Mouse (Mus musculus): Measurements from ENCODE around the gene Gm4791.
A peak's percentile ranks its signal among the peaks of the same experiment; 100 is the strongest.

The Gm4791 gene

GRCm38 (mm10) chr9:46998338-46998791 is at the start of gene Gm4791:
Gene Gm4791 (plus strand): TSS chr9:46998741.
- DNase-seq (ENCODE audit: low spot score), result peak; percentile 79

GRCm38 (mm10) chr9:46956286-46956685 is 42.3 kb upstream of the Gm4791 start:
- no peak for DNase-seq (ENCODE audit: low spot score)

GRCm38 (mm10) chr9:46957420-46957950 is 41.1 kb upstream of the Gm4791 start:
- no peak for DNase-seq (ENCODE audit: low spot score)

- peak; percentile 7 for DNase-seq (ENCODE audit: low spot score)
These were observed 32.5 kb upstream of the Gm4791 start for GRCm38 (mm10) chr9:46966028-46966427.

GRCm38 (mm10) chr9:46968970-46969369 is 29.6 kb upstream of the Gm4791 start:
- DNase-seq (ENCODE audit: low spot score), result peak; percentile 60

- DNase-seq (ENCODE audit: low spot score), result peak; percentile 11
These were observed 29.1 kb upstream of the Gm4791 start for GRCm38 (mm10) chr9:46969406-46969805.

GRCm38 (mm10) chr9:46978806-46979205 is 19.7 kb upstream of the Gm4791 start:
- no peak for DNase-seq (ENCODE audit: low spot score)

- DNase-seq (ENCODE audit: low spot score), result peak; percentile 70
These were observed 18.4 kb upstream of the Gm4791 start for GRCm38 (mm10) chr9:46980111-46980510.

GRCm38 (mm10) chr9:46983471-46983870 is 15.1 kb upstream of the Gm4791 start:
- DNase-seq (ENCODE audit: low spot score), result no peak

- no peak for DNase-seq (ENCODE audit: low spot score)
These were observed 43.0 kb downstream of the Gm4791 start for GRCm38 (mm10) chr9:47041569-47041968.
